Mouse (Mus musculus) heart, postnatal 0 days (tissue): ENCODE results near the gene Dnajc14. TPM values are rescaled to one million over a fixed set of nuclear protein-coding genes. Genes with fewer than 3 reads are reported as not detected.

Source experiments
- ATAC-seq: fragments of 200-750 bp; cut with Nextera tagmentation; 2 replicates; pipeline ENCODE4 v1.8.0; 2017; ENCODE audit warnings: low read depth, moderate number of reproducible peaks, moderate library complexity; ENCODE audit not compliant: insufficient read depth
- DNase-seq: peaks from one replicate; pipeline ENCODE4 v3.0.0-alpha.2; 2016; ENCODE audit warnings: low spot score
- H3K27ac ChIP-seq: fragments of 300-500 bp; sonication (generic); 2 replicates; pipeline ENCODE4 v1.5.1; 2014; ENCODE audit warnings: low read depth, mild to moderate bottlenecking
- H3K27me3 ChIP-seq: fragments of 300-500 bp; sonication (generic); 2 replicates; pipeline ENCODE4 v1.6.1; 2014; ENCODE audit warnings: low read length, mixed read lengths; ENCODE audit not compliant: control insufficient read depth, insufficient read depth
- H3K36me3 ChIP-seq: fragments of 300-500 bp; sonication (generic); replicated peaks from 2 replicates; pipeline ENCODE4 v1.6.1; 2014; ENCODE audit warnings: low read length, mixed read lengths; ENCODE audit not compliant: control insufficient read depth, insufficient read depth
- H3K4me1 ChIP-seq: fragments of 300-500 bp; sonication (generic); 2 replicates; pipeline ENCODE4 v1.6.1; 2014; ENCODE audit warnings: antibody characterized with exemption; ENCODE audit not compliant: control insufficient read depth, insufficient read depth
- H3K4me2 ChIP-seq: fragments of 300-500 bp; sonication (generic); 2 replicates; pipeline ENCODE4 v1.6.1; 2014; ENCODE audit warnings: low read depth, mild to moderate bottlenecking, low read length, moderate library complexity
- H3K4me3 ChIP-seq: fragments of 300-500 bp; sonication (generic); 2 replicates; pipeline ENCODE4 v1.5.1; 2014; ENCODE audit warnings: low read depth, low read length
- H3K9ac ChIP-seq: fragments of 300-500 bp; sonication (generic); replicated peaks from 2 replicates; pipeline ENCODE4 v1.6.1; 2014; ENCODE audit warnings: low read depth, low read length, mixed read lengths
- H3K9me3 ChIP-seq: fragments of 300-500 bp; sonication (generic); replicated peaks from 2 replicates; pipeline ENCODE4 v1.6.1; 2016; ENCODE audit warnings: low read length; ENCODE audit not compliant: control insufficient read depth
- CTCF ChIP-seq: IDR thresholded peaks from 2 replicates; pipeline ENCODE4 v1.5.1; 2016; ENCODE audit warnings: antibody characterized with exemption, control low read depth, low read depth
- EP300 ChIP-seq: IDR thresholded peaks from 2 replicates; pipeline ENCODE4 v1.6.1; 2016; ENCODE audit warnings: antibody characterized with exemption, low read depth
- WGBS: fragments of 180-500 bp; shearing (Covaris S2); extraction: QIAGEN DNeasy Blood & Tissue Kit; methylation state at CpG from one replicate; pipeline ENCODE4 v1.1.7; 2014; 5-methylcytosine and 5-hydroxymethylcytosine counted together
- polyA plus RNA-seq: library from polyadenylated mRNA; unstranded; fragments of >200 nt; fragmentation: Nextera tagmentation; extraction: Ambion mirVana; gene quantifications from 2 replicates; pipeline ENCODE4 v1.2.1, GENCODE M21; 2015
- total RNA-seq: library from RNA; depleted of rRNA; stranded (reverse); fragments of >200 nt; gene quantifications from 2 replicates; pipeline ENCODE4 v1.2.3, GENCODE M21; 2014; ENCODE audit warnings: low replicate concordance

Gene Dnajc14
- total and polyA plus RNA-seq, 2 experiments from 2014 or later = 29.7 to 29.8 TPM

DNA sequence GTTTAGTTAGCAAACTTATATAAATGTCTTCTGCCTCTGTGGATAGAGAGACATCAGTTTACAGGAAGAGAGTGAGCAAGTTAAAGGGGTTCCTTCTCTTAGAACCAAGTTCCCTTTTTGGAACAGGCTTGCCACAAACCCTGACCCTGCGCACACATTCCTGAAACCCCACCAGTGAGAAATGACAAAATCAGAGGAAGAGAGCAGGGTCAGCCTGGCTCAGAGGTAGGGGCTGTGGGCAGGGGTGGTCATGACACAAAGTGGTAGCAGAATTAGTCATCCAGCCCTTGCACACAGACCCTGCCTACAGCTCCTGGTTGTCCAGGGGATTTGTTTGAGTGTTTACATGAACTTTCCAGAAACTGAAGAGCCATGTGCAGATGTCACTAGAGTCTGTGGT, 23.7 kb upstream of the Dnajc14 start:
- no peak for TF ChIP-seq CTCF
- H3K36me3 ChIP-seq = no peaks in the 10 kb centered on the region
- no peak overlapping the region for H3K4me2 ChIP-seq
- no peaks in the 10 kb centered on the region for H3K4me1 ChIP-seq
- 86% methylated on average over 1 of the region's 1 CpGs for WGBS
- DNase-seq = no peak
- peak overlapping the region; percentile 88 for H3K27ac ChIP-seq
- no peak for ATAC-seq
- H3K9ac ChIP-seq = no peak overlapping the region
- H3K27me3 ChIP-seq = no peaks in the 10 kb centered on the region
- no peak overlapping the region for H3K4me3 ChIP-seq
- peaks cover 10% of the 10 kb centered on the region; the same call in 1 of the 2 replicates for H3K9me3 ChIP-seq

DNA sequence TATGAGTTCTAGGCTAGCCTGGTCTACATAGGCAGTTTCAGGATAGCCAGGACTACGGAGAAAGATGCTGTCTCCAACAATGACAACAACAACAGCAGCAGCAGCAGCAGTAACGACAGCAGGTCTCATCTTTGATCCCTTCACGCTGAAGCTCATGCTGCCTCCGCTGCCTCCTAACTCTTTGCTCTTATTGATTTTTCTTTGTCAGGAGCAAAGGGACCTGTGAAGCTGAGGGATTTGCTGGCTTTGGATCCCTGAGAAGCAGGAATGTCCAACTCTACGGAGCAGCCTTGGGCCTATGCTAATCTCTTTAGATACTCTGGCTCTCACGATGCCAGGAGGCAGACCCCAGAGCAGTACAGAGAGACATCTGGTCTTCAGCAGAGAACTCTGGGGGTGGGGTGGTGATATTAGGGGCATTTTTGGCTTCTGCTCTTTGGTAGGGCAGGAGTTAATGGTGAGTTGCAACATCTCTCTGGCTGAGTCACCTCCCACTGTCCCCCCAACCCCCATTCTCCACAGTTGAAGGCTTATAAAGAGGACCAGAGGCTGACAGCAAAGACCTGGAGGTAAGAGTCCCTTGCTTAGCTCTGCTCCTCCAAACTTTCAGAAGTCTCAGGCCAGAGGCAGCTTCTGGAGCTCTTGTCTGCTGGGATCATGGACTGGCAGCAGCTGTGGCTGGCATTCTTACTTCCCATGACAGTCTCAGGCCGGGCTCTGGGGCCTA, 13.3 kb upstream of the Dnajc14 start, which contains the start of gene Mmp19:
Gene Mmp19, plus strand, starts transcription at position 513 of the 727 bp plus-strand sequence.
- 0 out of 2 replicates have a peak, but pooled peaks have one; percentile 17 for ATAC-seq
- Histone ChIP-seq H3K27ac (0 out of 2 replicates have a peak within 1 kb of the TSS, but pooled peaks have one; percentile 15), H3K4me3 (no peak within 1 kb of the TSS; the same call in 1 of the 2 replicates), H3K9me3 (no peaks in the 10 kb centered on the region), H3K4me2 (0 out of 2 replicates have a peak within 1 kb of the TSS, but pooled peaks have one; percentile 12), H3K4me1 (no peaks in the 10 kb centered on the region), H3K36me3 (no peaks in the 10 kb centered on the region), H3K9ac (no peak within 1 kb of the TSS), H3K27me3 (no peaks in the 10 kb centered on the region)
- TF ChIP-seq EP300 (no peak), CTCF (no peak)
- WGBS = 64% methylated on average over 7 of the region's 7 CpGs
- no peak for DNase-seq

DNA sequence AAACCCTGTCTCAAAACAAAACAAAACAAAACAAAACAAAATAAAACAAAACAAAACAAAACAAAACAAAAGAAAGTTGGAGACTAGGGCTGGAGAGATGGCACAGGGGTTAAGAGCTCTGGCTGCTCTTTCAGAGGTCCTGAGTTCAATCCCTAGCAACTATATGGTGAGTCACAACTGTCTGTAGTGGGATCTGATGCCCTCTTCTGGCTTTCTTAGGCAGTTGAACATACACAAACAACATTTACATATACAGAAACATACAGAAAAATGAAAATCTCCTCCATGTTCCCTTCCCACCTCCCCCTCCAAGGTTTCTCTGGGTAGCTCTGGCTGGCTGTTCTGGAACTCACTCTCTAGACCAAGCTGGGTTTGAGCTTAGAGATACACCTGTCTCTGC, 11.8 kb upstream of the Dnajc14 start:
- no peak for TF ChIP-seq EP300
- TF ChIP-seq CTCF = no peak
- no peak overlapping the region for H3K4me2 ChIP-seq
- no peaks in the 10 kb centered on the region for H3K9me3 ChIP-seq
- H3K9ac ChIP-seq = no peak overlapping the region
- no peaks in the 10 kb centered on the region for H3K27me3 ChIP-seq
- no peak overlapping the region for H3K27ac ChIP-seq
- ATAC-seq (no peak), DNase-seq (no peak)
- no peak overlapping the region for H3K4me3 ChIP-seq
- no peaks in the 10 kb centered on the region for H3K36me3 ChIP-seq
- no peaks in the 10 kb centered on the region for H3K4me1 ChIP-seq

DNA sequence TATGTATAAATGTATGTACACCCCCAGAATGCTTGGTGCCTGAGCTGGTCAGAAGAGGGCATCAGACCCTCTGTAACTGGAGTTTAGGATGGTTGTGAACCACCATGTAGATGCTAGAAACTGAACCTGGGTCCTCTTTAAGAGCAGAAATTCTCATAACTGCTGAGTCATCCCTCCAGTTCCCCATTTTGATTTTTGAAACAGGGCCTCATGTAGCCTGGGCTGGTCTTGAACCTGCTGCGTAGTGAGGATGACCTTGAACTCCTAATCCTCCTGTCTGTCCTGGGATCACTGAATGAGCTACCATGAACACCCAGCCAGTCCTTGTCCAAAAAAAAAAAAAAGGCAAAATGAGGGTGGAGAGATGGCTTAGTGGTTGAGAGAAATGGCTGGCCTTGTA, 10.6 kb upstream of the Dnajc14 start:
- H3K4me1 ChIP-seq = no peaks in the 10 kb centered on the region
- no peaks in the 10 kb centered on the region for H3K27me3 ChIP-seq
- TF ChIP-seq CTCF (no peak), EP300 (no peak)
- H3K4me3 ChIP-seq = no peak overlapping the region
- no peak overlapping the region for H3K4me2 ChIP-seq
- DNase-seq (no peak), ATAC-seq (no peak)
- H3K9me3 ChIP-seq = no peaks in the 10 kb centered on the region
- no peak overlapping the region for H3K27ac ChIP-seq
- no peak overlapping the region for H3K9ac ChIP-seq
- 95% methylated on average over 1 of the region's 1 CpGs for WGBS
- H3K36me3 ChIP-seq = no peaks in the 10 kb centered on the region

DNA sequence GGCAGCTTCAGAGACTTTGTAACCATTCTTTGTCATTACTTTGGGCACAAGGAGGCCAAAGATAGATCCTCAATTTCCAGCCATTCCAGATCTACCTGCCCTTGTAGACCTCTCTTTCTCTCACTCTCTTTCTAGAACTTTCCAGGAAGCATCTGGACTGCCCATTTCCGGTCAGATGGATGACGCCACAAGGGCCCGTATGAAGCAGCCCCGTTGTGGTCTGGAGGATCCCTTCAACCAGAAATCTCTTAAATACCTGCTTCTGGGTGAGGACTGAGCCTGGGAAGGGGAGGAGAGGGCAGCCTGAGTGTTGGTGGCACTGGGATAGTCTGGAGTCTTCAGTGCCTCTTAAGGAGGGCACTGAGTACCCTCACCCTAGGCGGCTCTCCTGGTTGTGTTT, 9.5 kb upstream of the Dnajc14 start:
- Histone ChIP-seq H3K36me3 (no peaks in the 10 kb centered on the region), H3K4me2 (no peak overlapping the region), H3K9ac (no peak overlapping the region), H3K27me3 (no peaks in the 10 kb centered on the region), H3K4me3 (no peak overlapping the region), H3K27ac (no peak overlapping the region), H3K9me3 (no peaks in the 10 kb centered on the region), H3K4me1 (no peaks in the 10 kb centered on the region)
- WGBS = 79% methylated on average over 5 of the region's 5 CpGs
- ATAC-seq = no peak
- DNase-seq = no peak
- no peak for TF ChIP-seq EP300
- TF ChIP-seq CTCF = no peak

DNA sequence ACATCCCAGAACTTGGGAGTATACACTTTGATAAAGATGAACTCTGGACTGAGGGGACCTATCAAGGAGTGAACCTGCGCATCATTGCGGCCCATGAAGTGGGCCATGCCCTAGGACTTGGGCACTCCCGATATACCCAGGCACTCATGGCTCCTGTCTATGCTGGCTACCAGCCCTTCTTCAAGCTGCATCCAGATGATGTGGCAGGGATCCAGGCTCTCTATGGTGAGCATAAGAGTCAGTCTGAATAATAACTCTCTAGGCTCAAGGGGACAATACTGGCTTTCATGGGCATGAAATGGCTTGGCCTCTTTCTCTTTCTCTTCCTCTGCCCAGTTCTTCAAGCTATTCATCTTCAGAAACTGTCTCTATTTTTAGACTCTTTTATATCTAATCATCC, 8.3 kb upstream of the Dnajc14 start:
- 81% methylated on average over 3 of the region's 3 CpGs for WGBS
- Histone ChIP-seq H3K27ac (no peak overlapping the region), H3K9ac (no peak overlapping the region), H3K36me3 (peaks cover 5% of the 10 kb centered on the region), H3K27me3 (no peaks in the 10 kb centered on the region), H3K9me3 (no peaks in the 10 kb centered on the region), H3K4me2 (no peak overlapping the region), H3K4me3 (no peak overlapping the region), H3K4me1 (no peaks in the 10 kb centered on the region)
- ATAC-seq = no peak
- TF ChIP-seq EP300 (no peak), CTCF (no peak)
- no peak for DNase-seq
